Mouse (Mus musculus) bone marrow, adult 2 months (tissue): ENCODE data around the gene Ptprcap. TPM values are rescaled to one million over a fixed set of nuclear protein-coding genes. Genes with fewer than 3 reads are reported as not detected.

ENCODE experiments used
- H3K27ac ChIP-seq: fragments of 200-500 bp; 2 replicates; pipeline ENCODE4 v1.5.1; 2012; ENCODE audit warnings: low read depth, mild to moderate bottlenecking, control low read depth, inconsistent platforms, low read length; ENCODE audit not compliant: control insufficient read depth, poor library complexity, insufficient read depth
- H3K4me1 ChIP-seq: fragments of 200-500 bp; 2 replicates; pipeline ENCODE4 v1.6.1; 2011; ENCODE audit warnings: low read length; ENCODE audit not compliant: control insufficient read depth, insufficient read depth
- H3K4me3 ChIP-seq: fragments of 200-500 bp; replicated peaks from 2 replicates; pipeline ENCODE3; 2011; ENCODE audit warnings: mild to moderate bottlenecking, low read depth, low read length, control low read depth; ENCODE audit not compliant: control insufficient read depth
- CTCF ChIP-seq: fragments of 200-500 bp; IDR thresholded peaks from 2 replicates; pipeline ENCODE4 v1.5.1; 2011; ENCODE audit warnings: low read length, control low read depth; ENCODE audit not compliant: control insufficient read depth, insufficient read depth
- POLR2A ChIP-seq: fragments of 200-500 bp; IDR thresholded peaks from 2 replicates; pipeline ENCODE4 v1.6.1; 2011; ENCODE audit warnings: low read depth, mild to moderate bottlenecking, control low read depth, low read length, borderline replicate concordance; ENCODE audit not compliant: control insufficient read depth
- WGBS: fragments of 180-500 bp; shearing (Covaris S2); methylation state at CpG from one replicate; pipeline ENCODE4 v1.1.7; 2018; 5-methylcytosine and 5-hydroxymethylcytosine counted together
- polyA plus RNA-seq: library from polyadenylated mRNA; stranded (reverse); fragments of >200 nt; gene quantifications from 2 replicates; pipeline ENCODE4 v1.2.4, GENCODE M21; 2011; ENCODE audit warnings: low replicate concordance; ENCODE audit not compliant: missing spikeins, insufficient read depth, insufficient read length

Ptprcap gene
- polyA plus RNA-seq, 1 experiment = 60.8 TPM

- 56% methylated on average over 11 of the region's 11 CpGs for WGBS
- peaks cover 10% of the 10 kb centered on the region for H3K4me1 ChIP-seq
- TF ChIP-seq POLR2A = no peak
- TF ChIP-seq CTCF = no peak
These were observed 4.1 kb upstream of the Ptprcap start for GRCm38 (mm10) chr19:4149283-4149682.

GRCm38 (mm10) chr19:4149764-4150461 is 3.5 kb upstream of the Ptprcap start:
- Histone ChIP-seq H3K4me1 (peaks cover 11% of the 10 kb centered on the region), H3K27ac (no peak overlapping the region), H3K4me3 (no peak overlapping the region)
- WGBS = 88% methylated on average over 17 of the region's 17 CpGs
- TF ChIP-seq POLR2A = no peak
- TF ChIP-seq CTCF = no peak

More at GRCm38 (mm10) chr19:4149283-4149682, 4.1 kb upstream of the Ptprcap start:
- peak overlapping the region; percentile 85 for H3K4me3 ChIP-seq
- H3K27ac ChIP-seq = peak overlapping the region; percentile 90

- Histone ChIP-seq H3K4me1 (peaks cover 11% of the 10 kb centered on the region), H3K27ac (no peak overlapping the region), H3K4me3 (no peak overlapping the region)
- TF ChIP-seq POLR2A = no peak
- no peak for TF ChIP-seq CTCF
- WGBS = 89% methylated on average over 22 of the region's 22 CpGs
These were observed 2.6 kb upstream of the Ptprcap start for GRCm38 (mm10) chr19:4150567-4151487.

GRCm38 (mm10) chr19:4151488-4151860 is 1.9 kb upstream of the Ptprcap start:
- TF ChIP-seq CTCF (no peak), POLR2A (no peak)
- Histone ChIP-seq H3K4me1 (peaks cover 11% of the 10 kb centered on the region), H3K4me3 (no peak overlapping the region), H3K27ac (no peak overlapping the region)
- WGBS = 69% methylated on average over 5 of the region's 5 CpGs

GRCm38 (mm10) chr19:4151898-4152297 is 1.5 kb upstream of the Ptprcap start:
- TF ChIP-seq CTCF (no peak), POLR2A (no peak)
- WGBS = 92% methylated on average over 5 of the region's 5 CpGs
- no peak overlapping the region for H3K4me3 ChIP-seq
- H3K4me1 ChIP-seq = peaks cover 11% of the 10 kb centered on the region
- H3K27ac ChIP-seq = no peak overlapping the region

GRCm38 (mm10) chr19:4152445-4153231 is 766 bp upstream of the Ptprcap start:
- peaks cover 7% of the 10 kb centered on the region for H3K4me1 ChIP-seq
- 89% methylated on average over 8 of the region's 8 CpGs for WGBS
- H3K4me3 ChIP-seq = no peak overlapping the region
- TF ChIP-seq CTCF (no peak), POLR2A (no peak)
- no peak overlapping the region for H3K27ac ChIP-seq

GRCm38 (mm10) chr19:4154437-4155222 is 1.2 kb downstream of the Ptprcap start:
- 5% methylated on average over 13 of the region's 13 CpGs for WGBS
- no peak for TF ChIP-seq CTCF
- TF ChIP-seq POLR2A = peak; percentile 73
- H3K4me3 ChIP-seq = peak overlapping the region; percentile 76
- H3K4me1 ChIP-seq = peaks cover 4% of the 10 kb centered on the region
- H3K27ac ChIP-seq = peak overlapping the region; percentile 95
